Mouse (Mus musculus) gastrocnemius, postnatal 36 days (tissue): ENCODE results near the gene Sqstm1. TPM values are rescaled to one million over a fixed set of nuclear protein-coding genes. Genes with fewer than 3 reads are reported as not detected.

Experiments
- microRNA-seq, 2 experiments: library from miRNA; unstranded; fragments of <30 nt; microRNA quantifications; one replicate each; pipeline ENCODE4 v1.2.0; 2021
- total RNA-seq, 2 experiments: library from RNA; stranded (reverse); gene quantifications; 2 replicates each; pipeline ENCODE4 v1.2.3; 2021

Sqstm1 gene
- total RNA-seq, 2 experiments from 2014 or later: 421 to 471 TPM

Small RNAs within 50 kb of the gene (microRNA-seq; reads per million reads assigned to microRNA genes)
- 0 reads per million in 2 experiments for gene Mir6919

Other genes starting within 250 kb of the Sqstm1 start
- gene Rnf130, start 185.5 kb downstream of the Sqstm1 start, total RNA-seq: 10 to 100 TPM; 37.5 to 44.1 TPM
- 10 to 100 TPM; 24.1 to 24.5 TPM for gene Tbc1d9b, start 79.4 kb downstream of the Sqstm1 start, total RNA-seq
- gene Mrnip, start 36.4 kb downstream of the Sqstm1 start, total RNA-seq: 1 to 10 TPM; 2.4 to 2.6 TPM
- 10 to 100 TPM; 35.7 to 35.8 TPM for gene Mgat4b, start 63 bp upstream of the Sqstm1 start, total RNA-seq
- gene Ltc4s, start 27.8 kb upstream of the Sqstm1 start, total RNA-seq: 1 to 10 TPM; 1.4 to 1.9 TPM
- 1 to 10 TPM; 4.8 to 6.3 TPM for gene Maml1, start 81.5 kb upstream of the Sqstm1 start, total RNA-seq
- gene Canx, start 114.8 kb upstream of the Sqstm1 start, total RNA-seq: 100 to 1,000 TPM in 1 of 2 experiments, 10 to 100 TPM in 1; 76.4 to 103 TPM
- not detected for gene Cby3, start 143.6 kb upstream of the Sqstm1 start, total RNA-seq
- 10 to 100 TPM; 73.4 to 85.8 TPM for gene Hnrnph1, start 166.2 kb upstream of the Sqstm1 start, total RNA-seq
- gene Rufy1, start 220.3 kb upstream of the Sqstm1 start, total RNA-seq: 10 to 100 TPM; 19.5 to 21.6 TPM